Mouse (Mus musculus) lung, postnatal 14 days (tissue): ENCODE results near the gene Dhx58.
A peak's percentile ranks its signal among the peaks of the same experiment; 100 is the strongest.

Source experiments
- DNase-seq: peaks from one replicate; pipeline ENCODE4 v3.0.0; 2021

Dhx58 gene

GRCm38 (mm10) chr11:100703851-100704531 is at the start of gene Dhx58:
TSS of gene Dhx58 (minus strand) at chr11:100704271.
- no peak for DNase-seq

DNA sequence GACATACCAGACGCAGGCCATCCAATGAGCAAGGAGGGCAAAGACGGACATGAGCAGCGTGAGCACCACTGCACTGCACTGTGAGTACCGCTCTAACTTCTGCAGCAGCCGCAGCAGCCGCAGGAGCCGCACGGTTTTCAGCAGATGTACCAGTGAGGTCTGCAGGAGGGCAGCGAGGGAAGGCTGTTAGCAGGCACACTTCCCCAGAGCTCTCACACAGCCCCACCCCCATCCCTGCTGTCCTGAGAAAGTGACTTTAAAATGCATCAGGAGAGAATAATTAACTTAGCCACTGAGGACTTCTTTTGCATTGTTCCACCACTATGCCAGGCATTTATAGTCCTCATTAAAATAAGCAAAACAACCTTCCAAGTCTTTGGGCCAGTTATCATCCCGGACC is 48.2 kb upstream of the Dhx58 start:
- no peak for DNase-seq

DNA sequence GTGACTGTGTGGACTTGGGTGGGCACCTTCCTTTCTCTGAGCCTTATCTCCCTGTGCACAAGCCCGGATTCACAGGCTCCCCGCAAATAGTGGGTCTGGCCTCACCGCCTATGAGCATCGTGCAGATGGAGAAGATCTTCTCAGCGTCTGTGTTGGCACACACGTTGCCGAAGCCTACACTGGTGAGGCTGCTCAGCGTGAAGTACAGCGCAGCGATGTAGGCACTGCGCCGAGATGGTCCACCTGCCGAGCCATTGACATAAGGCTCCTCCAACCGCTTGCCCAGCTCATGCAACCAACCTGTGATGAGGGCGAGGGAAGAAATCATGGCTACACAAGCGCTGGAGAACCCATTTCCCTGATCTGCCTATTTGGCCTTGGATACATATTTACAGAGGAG is 46.1 kb upstream of the Dhx58 start:
- DNase-seq: no peak

DNA sequence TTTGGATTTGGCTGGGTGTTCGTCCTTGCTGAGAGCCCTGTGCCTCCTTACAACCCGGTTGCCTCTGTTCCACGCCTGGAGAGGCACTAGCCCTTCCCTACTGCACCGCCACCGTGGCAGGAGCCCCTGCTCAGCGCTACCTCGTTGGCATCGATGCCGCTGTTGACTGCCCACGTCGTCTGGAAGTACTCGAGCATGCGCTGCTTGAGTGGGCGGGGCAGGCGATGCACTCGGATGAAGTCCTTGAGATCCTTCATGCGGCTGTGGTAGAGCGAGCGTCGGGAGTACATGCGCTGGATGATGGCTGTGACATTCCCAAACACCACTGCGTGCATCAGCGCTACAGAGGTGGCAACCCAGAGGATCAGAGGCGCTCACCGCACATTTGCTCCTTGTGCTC is 45.4 kb upstream of the Dhx58 start:
- DNase-seq: no peak

DNA sequence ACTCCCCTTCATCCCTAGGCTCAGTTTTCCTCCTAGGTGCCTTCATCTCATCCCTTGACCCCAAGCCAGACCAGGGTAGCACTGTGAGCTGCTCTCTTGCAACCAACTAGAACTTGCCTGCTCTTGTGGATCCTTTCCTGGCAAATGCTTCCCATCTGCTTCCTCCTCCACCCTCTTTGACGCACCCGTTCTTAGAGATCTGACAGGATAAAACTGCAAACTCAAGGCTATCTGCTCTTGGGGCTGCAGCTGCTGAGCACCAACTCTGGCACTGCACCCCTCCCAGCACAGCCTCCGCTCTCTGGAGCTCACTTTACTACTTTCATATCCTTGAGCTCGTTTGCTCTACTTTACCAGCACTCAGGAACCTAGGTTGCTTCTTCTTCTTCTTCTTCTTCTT is 44.5 kb upstream of the Dhx58 start:
- DNase-seq: no peak

GRCm38 (mm10) chr11:100747114-100747513 is 43.0 kb upstream of the Dhx58 start:
- no peak for DNase-seq

DNA sequence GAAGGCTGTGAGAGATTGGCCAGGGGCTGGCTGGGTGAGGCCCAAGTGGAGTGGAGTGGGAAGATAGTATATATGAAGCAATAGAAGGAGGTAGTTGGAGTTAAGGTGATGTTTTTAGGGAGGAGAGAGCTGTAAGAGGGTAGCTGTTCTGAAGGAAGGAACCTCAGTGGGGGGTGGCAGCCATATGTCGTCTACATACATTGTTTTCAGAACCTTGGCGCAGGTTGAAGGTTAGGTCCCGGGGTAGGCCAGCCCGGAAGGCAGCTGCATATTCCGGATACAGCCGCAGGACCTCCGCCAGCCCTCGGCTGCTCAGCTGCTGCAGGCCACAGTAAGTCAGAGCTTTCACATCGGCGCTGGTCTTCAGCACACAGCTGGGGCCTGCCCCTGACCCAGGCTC is 42.5 kb upstream of the Dhx58 start:
- no peak for DNase-seq

DNA sequence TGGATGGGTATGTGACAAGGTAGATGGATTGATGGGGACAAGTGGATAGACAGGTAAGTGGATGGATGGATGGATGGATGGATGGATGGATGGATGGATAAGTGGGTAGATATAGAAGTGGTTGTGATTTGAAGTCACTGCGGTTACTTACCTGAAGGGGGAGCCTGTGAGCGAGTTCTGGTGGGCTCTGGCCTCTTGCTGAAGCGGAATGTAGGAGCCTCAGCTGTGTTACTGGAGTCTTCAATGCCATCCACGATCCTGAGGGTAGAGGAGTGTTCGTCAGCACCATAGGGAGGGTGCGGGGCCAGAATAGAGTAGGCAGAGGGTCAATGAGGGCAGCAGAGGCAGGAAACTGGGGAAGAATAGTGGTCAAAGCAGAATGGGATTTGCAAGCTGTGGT is 41.0 kb upstream of the Dhx58 start:
- DNase-seq: peak; percentile 62

DNA sequence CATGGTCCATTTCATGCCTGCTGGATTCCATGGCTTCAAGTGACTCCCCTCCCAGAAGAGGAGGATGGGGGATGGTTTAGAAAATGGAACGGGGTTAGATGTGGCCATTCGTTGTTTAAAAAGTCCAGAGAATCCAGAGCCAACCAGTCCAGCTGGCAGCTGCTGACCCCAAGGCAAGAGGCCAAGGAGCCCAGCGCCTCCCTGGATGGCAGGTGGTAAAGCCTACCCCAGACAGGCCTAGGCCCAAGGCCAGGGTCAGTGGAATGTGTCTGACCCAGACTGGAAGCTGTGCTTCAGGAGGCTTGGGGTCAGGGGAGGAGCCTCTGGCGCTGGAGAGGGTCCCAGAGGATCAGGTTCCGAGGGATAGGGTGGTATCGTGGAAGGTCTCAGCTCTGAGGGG is 37.3 kb upstream of the Dhx58 start:
- no peak for DNase-seq

DNA sequence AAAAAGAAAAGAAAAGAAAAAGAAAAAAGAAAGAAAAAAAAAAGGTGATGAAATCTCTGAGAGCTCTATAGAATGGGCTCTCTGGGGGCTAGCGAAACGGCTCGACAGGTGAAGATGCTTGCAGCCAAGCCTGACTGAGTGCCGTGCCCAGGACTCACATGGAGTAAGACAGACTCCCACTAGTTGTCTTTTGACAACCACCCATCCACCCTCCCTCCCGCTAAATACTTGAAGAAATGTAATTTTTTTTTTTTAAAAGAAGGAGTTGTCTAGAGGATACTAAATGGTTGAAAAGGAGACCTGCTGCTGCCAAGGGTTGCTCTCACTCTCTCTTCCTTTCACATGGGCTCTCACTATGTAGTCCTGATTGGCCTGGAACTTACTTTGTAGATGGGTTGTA is 34.7 kb upstream of the Dhx58 start:
- no peak for DNase-seq

- DNase-seq: peak; percentile 98
Measured at GRCm38 (mm10) chr11:100738066-100738604, 34.1 kb upstream of the Dhx58 start, which contains the start of gene Rab5c. TSS of gene Rab5c (minus strand) at chr11:100738215.

- no peak for DNase-seq
Measured at GRCm38 (mm10) chr11:100737105-100737733, 33.1 kb upstream of the Dhx58 start.

DNA sequence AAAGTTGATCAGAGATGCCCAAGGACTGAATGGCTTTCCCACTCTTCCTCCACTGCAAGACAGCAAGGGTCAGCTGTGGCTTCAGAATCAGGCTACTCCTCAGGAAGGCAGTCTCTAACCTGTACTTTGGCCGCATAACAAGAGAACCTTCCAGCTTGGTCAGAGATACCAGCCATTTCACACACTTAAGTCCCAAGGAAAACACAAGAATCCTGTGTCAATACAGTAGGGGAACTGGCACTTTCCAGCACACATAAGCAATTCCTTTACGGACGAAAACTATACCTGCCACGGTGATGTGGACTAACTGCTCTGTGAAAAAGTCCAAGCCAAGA is 32.6 kb upstream of the Dhx58 start:
- DNase-seq: no peak

DNA sequence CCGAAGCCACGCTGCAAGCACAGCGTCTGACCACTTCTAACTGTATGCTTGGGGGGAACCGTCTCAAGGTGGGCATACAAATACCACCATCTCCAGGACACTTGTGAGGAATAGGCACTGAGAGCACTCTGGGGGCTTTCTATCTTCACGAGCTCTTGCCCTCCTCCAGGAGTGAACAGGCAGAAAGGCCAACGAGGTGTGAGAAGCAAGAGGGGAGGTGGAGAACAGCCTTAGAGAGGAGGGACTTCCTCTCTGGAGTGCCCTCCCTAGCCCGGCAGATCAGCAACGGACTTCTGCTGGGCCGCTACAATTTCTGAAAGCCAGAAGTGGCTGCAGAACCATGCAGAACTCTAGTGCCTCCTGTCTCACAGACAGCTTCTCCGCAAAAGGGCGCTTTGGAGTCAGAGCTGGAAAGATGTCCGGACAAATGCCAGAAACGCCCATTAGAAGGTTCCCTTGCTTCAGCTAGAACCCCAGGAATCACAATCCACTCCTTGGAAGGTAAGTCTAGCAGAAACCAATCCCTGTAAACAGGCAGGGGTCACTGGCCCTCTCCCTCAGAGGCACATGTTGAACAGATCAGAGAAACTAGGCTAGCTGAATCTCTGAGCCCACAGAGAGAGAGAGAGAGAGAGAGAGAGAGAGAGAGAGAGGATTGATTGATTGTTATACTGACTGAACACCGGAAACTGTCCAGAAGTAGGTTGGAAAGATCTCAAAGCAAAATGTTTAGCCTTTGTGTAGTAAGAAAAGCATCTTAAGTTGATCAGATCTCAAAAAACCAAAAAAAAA is 32.1 kb upstream of the Dhx58 start:
- no peak for DNase-seq

DNA sequence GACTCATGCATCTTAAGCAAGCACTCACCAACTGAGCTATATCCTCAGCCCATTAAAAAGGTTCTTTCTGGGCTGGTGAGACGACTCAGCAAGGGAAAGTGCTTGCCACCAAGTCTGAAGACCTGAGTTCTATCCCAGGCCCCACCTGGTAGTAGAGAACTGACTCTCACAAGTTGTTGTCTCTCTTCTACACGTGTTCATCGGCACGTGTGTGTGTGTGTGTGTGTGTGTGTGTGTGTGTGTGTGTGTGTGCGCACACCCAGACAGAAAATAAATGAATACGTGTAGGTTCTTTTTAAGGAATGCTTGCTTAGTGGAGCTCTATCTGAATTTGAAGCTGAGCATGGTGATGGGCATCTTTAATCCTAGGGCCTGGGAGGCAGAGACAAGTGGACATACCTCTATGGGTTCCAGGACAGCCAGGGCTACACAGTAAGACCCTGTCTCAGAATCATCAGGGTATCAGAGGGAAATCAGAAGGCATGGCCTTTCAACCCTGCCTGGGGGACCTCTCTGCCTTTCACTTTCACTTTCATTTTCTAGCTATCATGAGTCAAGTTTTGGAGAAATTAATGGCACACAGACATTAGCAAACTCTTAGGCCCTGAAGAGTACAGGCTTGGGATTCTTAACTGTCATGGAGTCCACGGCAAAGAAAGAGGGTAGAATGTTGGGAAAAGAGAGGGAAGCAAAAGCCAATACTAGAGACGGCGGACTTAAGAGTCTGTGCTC is 31.2 kb upstream of the Dhx58 start:
- no peak for DNase-seq

GRCm38 (mm10) chr11:100730477-100731205 is 26.6 kb upstream of the Dhx58 start:
- no peak for DNase-seq

DNA sequence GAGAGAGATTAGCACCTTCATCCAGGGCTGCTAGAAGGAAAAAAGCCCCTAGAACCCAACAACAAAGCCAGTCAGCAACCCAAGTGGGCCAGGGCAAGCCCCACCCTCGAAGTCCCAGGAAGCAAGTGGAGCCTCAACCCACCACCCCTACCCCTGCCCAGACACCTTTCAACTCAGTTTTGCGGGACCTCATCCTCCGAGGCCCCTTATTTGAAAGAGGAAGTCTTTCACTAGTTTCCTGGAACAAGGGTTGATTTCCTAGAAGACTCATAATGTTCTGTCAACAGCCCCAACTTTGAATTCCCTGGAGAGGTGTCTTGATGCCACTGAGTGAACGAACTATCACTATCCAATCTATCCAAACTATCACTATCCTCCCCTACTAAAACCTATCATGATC is 25.9 kb upstream of the Dhx58 start:
- no peak for DNase-seq

- DNase-seq: no peak
Measured at GRCm38 (mm10) chr11:100728601-100729000, 24.5 kb upstream of the Dhx58 start.

DNA sequence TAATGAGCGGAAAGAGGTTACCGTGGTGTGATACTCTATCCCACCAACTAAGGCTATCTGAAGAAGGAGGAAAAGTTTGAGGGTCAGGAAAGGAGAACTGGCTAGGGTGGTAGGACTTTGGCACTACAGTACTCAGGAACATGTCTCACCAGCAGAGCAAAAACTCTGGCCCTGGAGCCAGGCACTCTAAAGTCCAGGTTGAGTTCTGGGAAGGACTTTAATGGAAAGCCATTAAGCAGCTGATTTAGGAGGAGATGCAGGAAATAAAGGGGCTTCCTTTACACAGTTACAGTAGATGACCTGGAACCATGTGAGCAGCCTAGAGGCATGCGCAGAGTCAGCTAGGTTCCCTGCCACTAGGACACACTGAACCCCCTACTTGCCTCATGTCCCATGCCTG is 23.1 kb upstream of the Dhx58 start:
- DNase-seq: no peak

DNA sequence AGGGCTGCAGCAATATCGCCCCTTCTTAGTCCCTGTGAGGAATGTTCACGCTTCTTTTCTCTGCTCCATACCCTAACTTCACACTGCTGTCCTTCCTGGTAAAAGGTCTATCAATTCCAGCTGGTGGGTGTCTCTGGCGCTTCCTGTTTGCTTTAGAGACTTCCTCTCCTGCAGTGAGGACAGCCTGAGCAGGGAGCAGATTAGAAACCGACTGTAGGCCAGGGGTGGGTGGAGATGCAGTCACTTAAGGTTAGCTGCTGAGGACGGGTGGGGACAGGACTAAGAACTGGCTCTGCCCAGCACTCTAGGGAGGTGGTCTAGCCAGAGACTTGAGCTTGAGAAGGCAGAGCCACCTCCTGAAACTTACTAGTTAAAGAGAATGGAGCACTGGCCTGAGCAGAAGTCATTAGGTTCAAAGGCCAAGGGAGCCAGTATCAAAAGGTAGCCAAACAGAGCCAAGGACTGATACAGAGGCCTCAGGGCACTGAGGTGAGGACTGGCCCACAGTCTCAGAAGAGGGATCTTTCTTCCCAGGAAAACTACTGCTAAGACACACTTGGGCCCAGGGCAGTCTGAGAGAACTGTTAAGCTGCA is 20.9 kb upstream of the Dhx58 start:
- peak; percentile 49 for DNase-seq

DNA sequence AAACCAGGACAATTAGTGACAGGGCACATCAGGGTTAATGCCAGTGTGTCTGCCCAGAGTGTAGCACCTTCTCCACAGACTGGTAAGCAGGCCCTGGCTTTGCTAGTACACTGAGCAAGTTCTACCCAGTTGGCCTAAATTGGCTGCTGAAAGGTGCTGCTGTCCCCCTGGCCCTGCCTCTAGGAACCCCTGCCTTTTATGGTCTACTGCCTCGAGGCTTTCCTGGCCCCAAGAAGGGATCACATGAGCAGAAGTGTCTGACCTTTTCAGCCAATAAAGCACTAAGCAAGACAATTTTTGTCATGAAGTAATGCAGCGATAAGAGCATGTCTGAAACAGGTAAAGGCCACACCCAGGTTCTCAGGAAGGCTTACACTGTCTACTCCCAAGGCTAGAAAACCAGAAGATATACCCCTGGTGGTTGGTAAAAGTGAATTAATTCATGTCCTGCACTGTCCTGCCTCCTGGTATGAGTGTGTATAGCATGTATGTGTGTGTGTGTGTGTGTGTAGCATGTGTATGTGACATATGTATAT is 18.5 kb upstream of the Dhx58 start:
- DNase-seq: no peak
